Mouse (Mus musculus) megakaryocyte, embryonic 14.5 days (primary cell): ENCODE measurements around the gene Bfsp1.

Experiments
- FLI1 ChIP-seq: IDR thresholded peaks from 2 replicates; pipeline ENCODE4 v1.6.1; 2012; ENCODE audit warnings: low read length, inconsistent platforms, mixed read lengths
- GATA1 ChIP-seq: IDR thresholded peaks from 3 replicates; pipeline ENCODE4 v1.6.1; 2012; ENCODE audit warnings: mixed read lengths, low read length, inconsistent platforms, borderline replicate concordance

DNA sequence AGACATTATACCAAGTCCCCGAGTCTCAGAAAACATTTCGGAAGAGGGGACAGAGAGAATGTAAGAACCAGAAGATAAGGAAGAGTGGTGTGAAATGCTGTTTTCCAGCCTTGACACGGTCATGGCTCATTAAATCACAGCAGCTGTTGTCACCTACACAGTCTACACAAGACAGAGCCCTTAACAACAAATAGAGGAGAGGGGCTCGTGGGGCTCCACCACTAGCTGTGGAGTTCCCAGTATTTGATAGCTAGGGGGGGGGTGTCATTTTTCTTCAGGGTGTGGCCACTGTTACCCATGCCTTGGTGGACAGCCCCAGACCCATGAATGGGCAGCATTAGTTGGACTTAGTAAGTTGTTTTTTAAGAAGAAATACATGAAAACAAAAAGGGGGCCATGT is 50.7 kb downstream of the Bfsp1 start:
- TF ChIP-seq GATA1 (no peak), FLI1 (no peak)
